13 mouse cellular contexts compared by ENCODE assay signal in genomic region chr3:101429982-101430754, GRCm38 (mm10). TPM values are rescaled to one million over a fixed set of nuclear protein-coding genes. Genes with fewer than 3 reads are reported as not detected.
DNase-seq lines count a peak whose midpoint lies in the region; ATAC-seq and TF ChIP-seq lines count a peak whose summit lies in the region.
"Had no signal": no experiment of that assay in that cellular context is flagged by ENCODE, and none has a peak within 500 bp of the region (broad histone marks: within the 10 kb centered on the region; RNA-seq: fewer than 3 reads in every experiment).

No protein-coding gene starts in this region.

- peak; percentile 85 for ATAC-seq in G1E (ENCODE audit: extremely low read depth, insufficient number of reproducible peaks, low FRiP score, poor library complexity, severe bottlenecking)
- peak; percentile 26; the same call in 1 of the 2 replicates for ATAC-seq in erythroid progenitor cell, adult 5-6 weeks (replicated peaks; ENCODE audit: low FRiP score, poor library complexity, severe bottlenecking)
- ATAC-seq in heart, embryonic 16.5 days (replicated peaks; ENCODE audit: extremely low read depth, insufficient read depth, low FRiP score): peak; percentile 85
- ATAC-seq in lung, embryonic 15.5 days (ENCODE audit: borderline replicate concordance, extremely low read depth, low FRiP score, low TSS enrichment): peak; percentile 71

- WGBS in heart, embryonic 16.5 days: 32% methylated on average over 8 of the region's 8 CpGs
- WGBS in lung, embryonic 15.5 days: 39% methylated on average over 8 of the region's 8 CpGs
- WGBS in thymus, adult 2 months: 82% methylated on average over 8 of the region's 8 CpGs
- WGBS in midbrain, embryonic 10.5 days: 86% methylated on average over 8 of the region's 8 CpGs

- H3K4me1 ChIP-seq in G1E (ENCODE audit: insufficient read depth, low read depth, low read length): peaks cover 75% of the 10 kb centered on the region
- H3K4me1 ChIP-seq in heart, embryonic 16.5 days (ENCODE audit: control insufficient read depth, insufficient read depth, low read length): peaks cover 33% of the 10 kb centered on the region
- H3K4me1 ChIP-seq in lung, embryonic 15.5 days: peaks cover 7% of the 10 kb centered on the region; the same call in 1 of the 2 replicates
- no peaks in the 10 kb centered on the region for H3K4me1 ChIP-seq in thymus, adult 2 months (replicated peaks; ENCODE audit: control insufficient read depth, insufficient read depth, low read length)
- H3K4me1 ChIP-seq in midbrain, embryonic 10.5 days: no peaks in the 10 kb centered on the region
- H3K4me1 ChIP-seq: midbrain, embryonic 12.5 days had no signal

- H3K27me3 ChIP-seq in G1E (ENCODE audit: insufficient read depth, low read length): no peaks in the 10 kb centered on the region
- no peaks in the 10 kb centered on the region for H3K27me3 ChIP-seq in heart, embryonic 16.5 days (ENCODE audit: control insufficient read depth, insufficient read depth, low read length)
- H3K27me3 ChIP-seq in lung, embryonic 15.5 days: no peaks in the 10 kb centered on the region
- no peaks in the 10 kb centered on the region for H3K27me3 ChIP-seq in thymus, adult 2 months (ENCODE audit: control insufficient read depth, insufficient read depth, low read length)
- no peaks in the 10 kb centered on the region for H3K27me3 ChIP-seq in midbrain, embryonic 10.5 days (ENCODE audit: low read depth, poor library complexity, severe bottlenecking)
- H3K27me3 ChIP-seq: hindbrain, embryonic 13.5 days; midbrain, embryonic 12.5 days; neural tube, embryonic 13.5 days had no signal

- H3K36me3 ChIP-seq in G1E (replicated peaks): peaks cover 80% of the 10 kb centered on the region
- peaks cover 28% of the 10 kb centered on the region for H3K36me3 ChIP-seq in heart, embryonic 16.5 days (ENCODE audit: control insufficient read depth, insufficient read depth)
- H3K36me3 ChIP-seq in lung, embryonic 15.5 days: peaks cover 19% of the 10 kb centered on the region
- no peaks in the 10 kb centered on the region for H3K36me3 ChIP-seq in thymus, adult 2 months (ENCODE audit: control insufficient read depth, insufficient read depth, low read length)
- peaks cover 40% of the 10 kb centered on the region for H3K36me3 ChIP-seq in midbrain, embryonic 10.5 days

- H3K9me3 ChIP-seq in G1E (replicated peaks): no peaks in the 10 kb centered on the region
- H3K9me3 ChIP-seq in heart, embryonic 16.5 days (replicated peaks; ENCODE audit: control insufficient read depth, low read length): no peaks in the 10 kb centered on the region
- H3K9me3 ChIP-seq in lung, embryonic 15.5 days: no peaks in the 10 kb centered on the region
- H3K9me3 ChIP-seq in midbrain, embryonic 10.5 days (replicated peaks): no peaks in the 10 kb centered on the region
- H3K9me3 ChIP-seq: hindbrain, embryonic 13.5 days; midbrain, embryonic 12.5 days; neural tube, embryonic 13.5 days had no signal

- 0 out of 2 replicates have a peak overlapping the region, but pooled peaks have one; percentile 10 for H3K4me2 ChIP-seq in heart, embryonic 16.5 days (ENCODE audit: low read depth, low read length)
- H3K4me2 ChIP-seq in lung, embryonic 15.5 days: no peak overlapping the region
- H3K4me2 ChIP-seq: hindbrain, embryonic 13.5 days; midbrain, embryonic 12.5 days; neural tube, embryonic 13.5 days had no signal

- DNase-seq in G1E (ENCODE audit: low spot score) (no peak), MN1 (ENCODE audit: low spot score) (no peak)
- DNase-seq in thymus, adult 2 months: no peak
- no peak for DNase-seq in layer of hippocampus, postnatal 10 days (ENCODE audit: low spot score in 2 of 2)
- DNase-seq in midbrain, embryonic 10.5 days (ENCODE audit: low spot score): no peak
- DNase-seq: kidney, postnatal 10 days; right cerebral cortex, postnatal 14 days had no signal

- H3K9ac ChIP-seq in heart, embryonic 16.5 days (ENCODE audit: low read length): no peak overlapping the region
- no peak overlapping the region for H3K9ac ChIP-seq in lung, embryonic 15.5 days
- H3K9ac ChIP-seq: hindbrain, embryonic 13.5 days; midbrain, embryonic 12.5 days; neural tube, embryonic 13.5 days had no signal

- no peak for TF ChIP-seq POLR2A in thymus, adult 2 months (IDR thresholded peaks at IDR 0.05; ENCODE audit: control insufficient read depth, extremely low read depth, insufficient read depth, low read length, poor library complexity)

- peak overlapping the region; percentile 36; the same call in 1 of the 2 replicates for H3K4me3 ChIP-seq in G1E (ENCODE audit: low read depth, low read length)
- no peak overlapping the region for H3K4me3 ChIP-seq in heart, embryonic 16.5 days (ENCODE audit: low read length)
- no peak overlapping the region for H3K4me3 ChIP-seq in lung, embryonic 15.5 days
- H3K4me3 ChIP-seq in thymus, adult 2 months (ENCODE audit: control insufficient read depth, insufficient read depth, low read length): no peak overlapping the region
- no peak overlapping the region for H3K4me3 ChIP-seq in midbrain, embryonic 10.5 days
- H3K4me3 ChIP-seq: hindbrain, embryonic 13.5 days; midbrain, embryonic 12.5 days; neural tube, embryonic 13.5 days had no signal

- peak overlapping the region; percentile 72 for H3K27ac ChIP-seq in heart, embryonic 16.5 days (ENCODE audit: low read length)
- H3K27ac ChIP-seq in lung, embryonic 15.5 days: peak overlapping the region; percentile 60
- H3K27ac ChIP-seq in thymus, adult 2 months (ENCODE audit: control insufficient read depth, insufficient read depth, low read length): no peak overlapping the region
- no peak overlapping the region for H3K27ac ChIP-seq in midbrain, embryonic 10.5 days (replicated peaks)
- H3K27ac ChIP-seq: hindbrain, embryonic 13.5 days; midbrain, embryonic 12.5 days; neural tube, embryonic 13.5 days had no signal

- TF ChIP-seq CTCF in G1E (IDR thresholded peaks at IDR 0.05; ENCODE audit: low read depth, low read length): no peak
- no peak for TF ChIP-seq CTCF in thymus, adult 2 months (IDR thresholded peaks at IDR 0.05; ENCODE audit: borderline replicate concordance, control insufficient read depth, extremely low read depth, insufficient read depth, low read length, poor library complexity)

RNA-seq across cellular contexts. Expression of gene Igsf3, which starts 53.3 kb away (rescaled TPM):
- total RNA-seq in G1E (2014; fragmentation: Nextera tagmentation) (29.4 and 33.0 TPM in 2 replicates), G1E (2017) (16.1 and 19.1 TPM in 2 replicates)
- polyA plus RNA-seq in G1E (2012): 9.4 and 14.6 TPM in 2 replicates
- 4.3 and 6.7 TPM in 2 replicates for total RNA-seq in erythroid progenitor cell, adult 5-6 weeks (2015; ENCODE audit: low replicate concordance)
- 2.6 and 7.1 TPM in 2 replicates for total RNA-seq in erythroid progenitor cell, adult 5-6 weeks (2017; ENCODE audit: low replicate concordance)
- polyA plus RNA-seq in heart, embryonic 16.5 days (2015; fragmentation: Nextera tagmentation; extraction: Ambion mirVana): 36.2 and 38.1 TPM in 2 replicates
- 40.7 and 41.3 TPM in 2 replicates for polyA plus RNA-seq in lung, embryonic 15.5 days (2015; fragmentation: Nextera tagmentation; extraction: Ambion mirVana)
- polyA plus RNA-seq in thymus, adult 2 months (2012; rRNA removed): 8.6 and 9.7 TPM in 2 replicates
- total RNA-seq in layer of hippocampus, postnatal 10 days (2021): 10 to 100 TPM; 57.3 to 57.7 TPM
- 22.7 and 29.7 TPM in 2 replicates for polyA plus RNA-seq in midbrain, embryonic 10.5 days (2016; fragmentation: Nextera tagmentation; extraction: Ambion mirVana)

Comparison
In these comparisons a context has a peak if more than half of its experiments do, and no peak if none do; other contexts are left out.
1. ATAC-seq: peak in every context shown above with its lines; median percentile 85 in G1E; 85 in heart, embryonic 16.5 days; 71 in lung, embryonic 15.5 days; 26 in erythroid progenitor cell, adult 5-6 weeks.
2. H3K27ac ChIP-seq: peak in heart, embryonic 16.5 days (single experiment) and lung, embryonic 15.5 days (single experiment); none in thymus, adult 2 months (single experiment) and midbrain, embryonic 10.5 days (single experiment).